Mouse (Mus musculus) CD4-positive, CD25-positive, alpha-beta regulatory T cell, adult 4 months (primary cell): Measurements from ENCODE around the gene Lrrc45. TPM values are rescaled to one million over a fixed set of nuclear protein-coding genes. Genes with fewer than 3 reads are reported as not detected.
A peak's percentile ranks its signal among the peaks of the same experiment; 100 is the strongest.

Experiments used
- ATAC-seq: one replicate; pipeline ENCODE4 v1.8.0; 2017
- polyA plus RNA-seq, 2 experiments: library from polyadenylated mRNA; unstranded; fragments of 100-300 nt; shearing (Covaris generic); gene quantifications; one replicate each; pipeline ENCODE4 v1.2.1; 2017

Lrrc45 gene
- polyA plus RNA-seq, 2 experiments from 2014 or later, result 26.8 to 34.4 TPM

DNA sequence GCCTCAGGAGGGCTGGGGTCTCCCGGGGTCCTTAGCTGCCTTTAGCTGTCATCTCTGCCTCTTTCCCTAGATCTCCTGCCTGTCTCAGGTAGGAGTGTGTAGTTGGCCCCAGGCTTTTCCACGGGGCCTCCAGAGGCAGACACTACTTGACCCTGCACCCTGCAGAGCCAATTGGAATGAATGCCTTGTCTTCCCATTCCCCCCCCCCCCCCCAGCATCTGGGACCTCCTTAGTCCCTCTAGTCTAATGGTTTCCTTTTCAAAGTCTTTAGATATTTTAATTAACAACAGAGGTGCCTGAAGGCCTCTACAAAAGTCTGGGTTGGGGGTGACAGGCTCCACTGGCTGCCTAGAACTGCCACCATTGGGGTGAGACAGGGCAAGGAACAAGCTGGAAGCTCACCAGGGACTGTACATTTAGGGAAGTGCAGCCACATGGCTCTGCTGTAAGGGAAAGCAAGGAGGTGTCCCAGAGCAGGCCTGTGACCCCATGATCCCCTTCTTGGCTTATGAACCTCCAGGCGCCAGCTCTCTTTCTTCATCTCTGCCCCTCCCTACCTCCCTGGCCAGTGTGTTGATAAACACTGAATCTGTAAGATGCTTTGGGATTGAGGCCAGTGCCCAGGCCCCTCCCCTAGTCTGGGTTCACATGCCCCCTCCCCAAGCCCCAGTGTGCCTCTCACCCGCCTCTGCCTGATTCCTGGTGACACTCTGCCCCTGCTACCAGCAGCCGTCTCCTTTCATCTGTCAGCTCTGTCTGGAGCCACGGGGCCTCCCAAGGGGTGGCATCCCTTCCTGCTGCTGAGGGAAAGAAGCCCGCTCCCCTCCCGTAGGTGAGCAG lies 9.0 kb upstream of the Lrrc45 start:
- ATAC-seq, result no peak

DNA sequence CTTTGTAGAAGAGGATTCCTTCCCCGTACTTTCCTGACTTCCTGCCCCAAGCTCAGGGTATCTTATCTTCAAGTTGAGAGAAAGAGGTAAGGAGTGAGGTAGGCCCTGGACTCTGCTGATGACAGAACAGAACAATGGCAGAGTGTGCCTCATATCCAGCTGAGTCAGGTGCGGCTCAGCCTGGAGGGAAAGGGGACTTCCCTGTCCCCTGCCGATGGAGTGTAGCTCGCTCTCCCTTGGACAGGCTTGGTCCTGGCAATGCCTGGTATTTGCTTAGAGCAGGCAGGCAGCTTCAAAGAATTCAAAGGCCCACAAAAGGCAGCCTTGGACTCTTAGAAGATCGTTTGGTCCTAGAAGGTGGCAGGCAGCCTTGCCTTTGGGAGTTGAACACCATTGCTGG lies 7.6 kb upstream of the Lrrc45 start:
- ATAC-seq, result no peak

DNA sequence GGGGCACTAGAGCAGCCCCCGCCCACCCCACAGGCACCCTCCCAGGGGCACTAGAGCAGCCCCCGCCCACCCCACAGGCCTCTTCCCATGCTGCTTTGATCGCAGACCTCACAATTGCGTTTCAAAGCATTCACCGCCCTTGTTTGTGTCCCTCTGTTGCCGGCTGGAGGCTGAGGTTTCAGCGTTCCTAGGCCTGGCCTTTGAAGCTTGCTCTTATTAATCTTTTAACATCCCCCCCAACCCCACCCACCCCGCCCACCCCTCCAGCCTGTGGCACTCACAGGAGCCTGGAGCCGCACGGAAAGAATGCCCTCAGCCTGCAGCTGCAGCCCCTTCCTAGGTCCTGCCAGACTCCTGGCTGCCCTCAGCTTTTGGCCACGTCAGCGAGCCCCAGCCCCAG lies 6.5 kb upstream of the Lrrc45 start:
- no peak for ATAC-seq

DNA sequence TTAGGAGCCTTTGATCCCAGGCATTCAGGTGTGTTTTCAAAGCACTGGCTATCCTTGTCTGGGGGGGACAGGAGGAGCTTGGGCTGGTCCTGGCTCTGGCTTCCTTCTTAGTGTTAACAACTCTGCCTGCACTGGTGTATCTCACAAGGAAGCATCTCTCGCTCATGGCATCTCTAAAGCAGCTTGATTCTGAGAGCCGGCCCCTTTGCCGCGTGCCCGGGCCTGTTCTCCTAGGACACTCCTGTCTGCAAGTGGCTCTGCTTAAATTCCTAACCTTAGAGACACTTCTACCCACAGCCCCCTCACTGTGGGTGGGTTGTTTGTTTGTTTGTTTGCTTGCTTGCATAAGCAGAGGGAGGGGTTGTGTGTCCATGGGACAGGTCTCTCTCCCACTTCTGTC lies 5.8 kb upstream of the Lrrc45 start:
- ATAC-seq, result no peak

DNA sequence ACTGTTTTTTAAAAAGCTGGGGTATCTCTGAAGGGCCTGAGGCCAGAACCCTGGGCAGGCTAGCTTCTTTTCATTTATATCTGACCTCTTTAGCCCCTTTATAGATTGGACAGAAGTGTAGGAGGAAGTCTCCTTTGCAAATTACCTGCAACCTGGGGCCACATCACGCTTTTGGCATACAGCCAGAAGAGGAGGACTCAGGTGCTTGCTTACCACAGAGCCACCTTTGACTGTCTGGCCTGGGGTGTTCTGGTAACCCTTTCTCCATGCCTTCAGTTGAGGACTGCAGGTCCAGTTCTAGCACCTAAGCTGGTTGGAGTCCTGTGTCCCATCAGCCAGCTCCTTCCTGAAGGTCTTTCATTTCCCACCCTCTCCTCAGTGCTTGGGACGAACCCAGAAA lies 4.2 kb upstream of the Lrrc45 start:
- ATAC-seq, result no peak

DNA sequence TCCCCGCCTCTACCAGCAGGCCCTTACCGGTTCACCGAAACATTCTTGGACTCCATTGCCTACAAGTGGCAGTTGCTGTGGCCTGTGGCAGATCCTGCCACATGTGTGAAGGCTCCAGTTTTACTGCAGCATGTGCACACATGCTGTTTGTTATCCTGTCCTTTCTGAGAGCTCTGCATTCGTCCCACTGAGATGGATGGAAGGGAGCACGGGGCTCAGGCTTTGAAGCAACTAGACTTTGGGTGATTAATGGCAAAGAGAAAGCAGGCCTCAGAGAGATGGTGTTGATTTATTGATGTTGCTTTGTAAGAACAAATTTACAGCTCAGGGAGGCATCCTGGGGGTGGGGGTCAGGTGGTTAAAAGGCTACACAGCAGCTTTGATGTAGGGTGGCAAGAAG lies 3.1 kb upstream of the Lrrc45 start:
- no peak for ATAC-seq

DNA sequence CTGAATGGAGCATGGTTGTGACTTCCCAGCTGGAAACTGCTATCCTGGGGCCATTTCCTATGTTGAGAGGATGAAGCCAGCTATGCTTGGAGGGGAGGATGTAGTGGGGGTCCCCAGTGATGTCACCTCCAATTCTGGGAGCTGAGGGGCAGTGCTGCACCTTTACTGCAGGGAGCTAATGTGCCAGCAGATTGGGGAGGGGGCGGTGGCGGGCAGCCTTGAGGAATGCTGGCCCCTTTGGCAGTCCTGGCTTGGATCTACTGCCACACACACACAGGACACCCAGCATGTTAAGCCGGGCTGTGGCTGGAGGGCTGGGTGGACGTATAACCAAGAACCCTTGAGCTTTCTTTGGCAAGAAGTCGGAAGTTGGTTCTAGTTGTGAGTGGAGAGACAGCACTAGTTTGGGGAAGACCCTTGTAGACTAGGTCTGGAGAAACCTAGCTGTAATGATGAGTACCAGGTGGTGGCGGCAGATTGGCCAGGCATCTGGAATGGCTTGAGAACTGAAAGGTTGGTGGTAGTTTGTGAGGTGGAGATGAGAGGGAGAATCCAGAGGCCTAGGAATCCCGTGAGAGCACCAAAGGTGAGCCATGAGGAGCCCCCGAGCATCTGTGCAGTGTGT lies 1.6 kb upstream of the Lrrc45 start:
- ATAC-seq, result no peak

DNA sequence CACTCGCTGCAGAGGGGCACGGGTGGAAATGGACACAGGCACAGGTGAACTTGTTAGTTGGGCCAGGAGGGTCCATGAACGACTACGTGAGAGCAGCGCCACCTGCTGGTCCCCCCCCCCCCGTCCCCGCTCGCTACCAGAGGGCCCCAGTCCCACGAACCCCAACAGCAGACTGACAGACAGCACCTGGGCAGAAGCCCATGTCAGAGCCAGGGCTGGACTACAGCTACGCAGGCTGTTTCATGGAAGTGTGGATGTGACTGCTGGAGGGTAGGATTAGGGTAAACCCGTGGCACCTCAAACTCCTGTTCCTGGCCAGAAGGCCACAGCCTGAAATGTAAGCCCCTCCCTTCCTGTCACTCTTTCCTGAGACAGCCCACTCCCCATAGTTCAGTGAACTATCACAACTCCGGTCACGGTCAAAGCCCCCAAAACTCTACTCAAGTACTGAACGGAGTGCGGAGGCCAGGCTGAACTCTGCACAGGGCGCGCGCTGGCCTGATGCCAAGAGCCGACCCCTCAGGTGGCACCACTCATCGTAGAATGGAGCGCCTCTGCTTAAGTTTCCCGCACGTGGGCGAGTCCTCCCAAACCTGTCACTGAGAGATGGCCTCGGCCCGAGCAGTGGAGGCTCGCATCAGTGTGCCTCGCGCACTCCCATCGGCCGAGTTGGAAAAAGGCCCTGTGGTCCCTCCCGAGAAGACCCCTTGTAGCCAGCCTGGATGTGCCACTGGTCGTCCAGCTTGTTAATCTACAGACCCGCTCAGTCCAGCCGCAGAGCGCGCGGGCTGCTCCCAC lies 755 bp upstream of the Lrrc45 start:
- peak; percentile 10 for ATAC-seq

DNA sequence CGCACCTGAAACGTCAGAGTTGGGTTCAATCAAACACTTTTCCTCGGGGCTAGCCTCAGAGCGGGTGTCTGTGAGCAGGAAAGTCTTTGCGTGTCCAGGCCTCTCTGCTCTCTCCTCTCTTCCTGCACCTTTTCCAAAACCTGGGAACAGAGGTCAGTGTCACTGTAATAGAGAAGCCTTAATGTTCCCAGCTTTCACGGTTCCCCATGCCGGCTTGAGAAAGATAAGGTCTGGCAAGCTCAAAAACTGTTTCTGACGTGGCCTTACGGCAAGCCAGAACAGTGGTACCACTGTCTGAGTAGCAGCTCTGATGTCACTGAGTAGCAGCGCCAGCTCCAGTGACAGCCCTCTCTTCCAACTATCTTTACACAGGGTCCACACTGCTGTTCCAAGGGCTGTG lies 821 bp downstream of the Lrrc45 start:
- no peak for ATAC-seq

DNA sequence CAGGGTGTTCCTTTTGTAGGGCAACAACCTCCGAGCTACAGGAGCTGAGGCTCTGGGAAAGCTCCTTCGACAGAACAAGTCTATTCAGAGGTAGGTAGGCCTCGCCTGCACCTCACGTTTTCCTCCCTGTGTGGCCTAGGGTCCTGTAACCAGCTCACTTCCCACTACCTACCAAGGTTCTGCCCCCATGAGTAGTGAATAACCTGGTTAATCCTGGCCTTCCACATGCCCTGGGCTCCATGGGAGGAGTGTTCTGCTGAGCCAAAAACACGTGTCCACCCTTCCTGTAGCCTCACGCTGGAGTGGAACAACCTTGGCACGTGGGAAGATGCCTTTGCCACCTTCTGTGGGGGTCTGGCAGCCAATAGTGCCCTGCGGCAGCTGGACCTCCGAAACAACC lies 1.4 kb downstream of the Lrrc45 start:
- no peak for ATAC-seq

DNA sequence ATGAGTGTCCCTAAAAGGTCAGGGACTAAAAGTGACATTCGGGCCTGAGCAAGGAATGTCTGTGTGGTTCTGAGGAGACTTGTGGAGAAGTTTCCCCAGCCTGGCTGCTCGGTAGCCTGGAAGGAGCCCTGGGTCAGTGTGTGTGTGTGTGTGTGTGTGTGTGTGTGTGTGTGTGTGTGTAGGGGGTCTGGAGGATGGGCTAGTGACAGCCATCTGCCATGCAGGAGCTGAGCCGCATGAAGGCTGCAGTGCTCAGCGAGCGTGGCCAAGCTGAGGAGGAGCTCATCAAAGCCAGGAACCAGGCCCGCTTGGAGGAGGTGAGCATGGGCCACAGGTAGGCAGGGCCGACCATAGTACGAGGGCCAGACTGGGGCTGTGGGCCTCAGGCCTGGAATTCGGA lies 5.5 kb downstream of the Lrrc45 start:
- no peak for ATAC-seq

DNA sequence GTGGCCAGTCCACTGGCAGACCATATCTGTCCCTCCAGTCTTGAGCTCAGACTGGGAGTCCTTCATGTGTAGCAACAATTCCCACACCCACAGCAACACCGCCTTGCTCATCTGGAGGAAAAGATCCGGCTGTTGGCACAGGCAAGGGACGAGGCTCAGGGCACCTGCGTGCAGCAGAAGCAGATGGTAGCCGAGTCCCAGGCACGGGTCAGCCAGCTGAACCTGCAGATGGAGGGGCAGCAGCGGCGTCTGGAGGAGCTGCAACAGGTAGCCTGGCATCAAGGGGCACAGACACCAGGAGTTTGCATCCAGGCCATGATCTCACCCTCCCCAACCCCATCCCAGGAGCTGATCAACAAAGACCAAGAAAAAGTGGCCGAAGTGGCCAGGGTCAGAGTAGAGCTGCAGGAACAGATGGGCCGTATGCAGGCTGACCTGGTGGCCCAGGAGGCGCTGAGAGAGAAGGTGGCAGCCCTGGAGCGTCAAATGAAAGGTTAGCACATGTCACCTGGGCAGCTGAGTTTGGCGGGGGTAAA lies 6.2 kb downstream of the Lrrc45 start:
- ATAC-seq, result no peak

DNA sequence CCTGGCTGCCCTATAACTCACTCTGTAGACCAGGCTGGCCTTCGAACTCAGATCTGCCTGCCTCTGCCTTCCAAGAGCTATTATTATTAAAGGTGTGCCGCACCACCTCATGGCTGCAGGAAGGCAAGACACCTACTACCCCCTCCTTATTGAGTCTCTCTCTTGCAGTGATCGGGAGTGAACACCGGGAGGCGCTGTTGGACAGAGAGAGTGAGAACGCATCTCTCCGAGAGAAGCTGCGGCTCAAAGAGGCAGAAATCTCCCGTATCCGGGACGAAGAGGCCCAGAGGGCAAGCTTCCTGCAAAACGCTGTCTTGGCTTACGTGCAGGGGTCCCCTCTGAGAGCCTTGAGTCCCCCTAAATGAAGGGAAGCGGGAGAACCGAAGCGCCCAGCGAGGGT lies 6.7 kb downstream of the Lrrc45 start:
- ATAC-seq, result peak; percentile 91

DNA sequence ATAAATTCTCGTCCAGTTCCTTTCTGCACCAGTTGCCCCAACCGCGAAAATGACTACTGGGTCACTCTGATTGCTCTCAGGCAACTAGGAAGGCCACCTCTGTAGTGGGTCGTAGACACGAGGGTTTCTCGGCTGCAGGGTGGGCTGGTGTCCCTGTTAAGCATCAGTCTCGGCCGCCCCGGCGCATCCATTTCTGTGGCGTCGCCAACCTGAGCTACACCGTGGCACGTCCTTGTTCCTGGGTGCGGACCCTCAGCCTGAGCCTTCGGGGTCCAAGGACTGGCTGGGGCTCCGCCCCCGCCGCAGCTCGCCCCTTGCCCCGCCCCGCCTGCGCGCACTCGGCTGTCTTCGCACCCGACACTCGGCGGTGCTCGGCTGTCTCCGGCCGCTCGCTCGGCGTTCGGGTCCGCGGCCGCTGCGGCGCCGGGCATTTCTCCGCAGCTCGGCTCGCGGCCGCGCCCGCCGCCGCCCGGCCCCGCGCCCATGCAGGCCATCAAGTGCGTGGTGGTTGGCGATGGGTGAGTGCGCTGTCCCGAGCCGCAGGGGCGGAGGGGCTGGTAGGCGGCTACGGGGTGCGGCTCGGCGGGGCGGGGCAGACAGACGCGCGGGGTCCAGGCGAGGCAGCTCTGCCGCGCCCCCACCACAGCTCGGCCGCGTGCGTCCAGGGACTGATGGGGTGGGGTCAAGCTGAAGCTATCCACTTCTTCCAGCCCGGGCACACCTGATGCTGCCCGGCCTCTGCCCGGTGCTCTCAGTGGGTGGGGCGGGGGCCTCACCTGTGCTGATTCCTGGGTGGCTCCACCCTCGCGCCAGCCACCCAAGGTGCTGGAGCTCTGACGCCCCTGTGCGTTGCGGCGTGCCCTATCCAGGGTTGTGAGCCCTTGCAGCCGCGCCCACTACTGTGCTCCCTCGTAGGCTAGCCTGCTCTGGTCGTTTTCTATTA lies 7.7 kb downstream of the Lrrc45 start, which contains the start of gene Rac3:
Gene Rac3, plus strand, starts transcription at position 347 of the 943 bp plus-strand sequence.
- ATAC-seq, result peak; percentile 46

DNA sequence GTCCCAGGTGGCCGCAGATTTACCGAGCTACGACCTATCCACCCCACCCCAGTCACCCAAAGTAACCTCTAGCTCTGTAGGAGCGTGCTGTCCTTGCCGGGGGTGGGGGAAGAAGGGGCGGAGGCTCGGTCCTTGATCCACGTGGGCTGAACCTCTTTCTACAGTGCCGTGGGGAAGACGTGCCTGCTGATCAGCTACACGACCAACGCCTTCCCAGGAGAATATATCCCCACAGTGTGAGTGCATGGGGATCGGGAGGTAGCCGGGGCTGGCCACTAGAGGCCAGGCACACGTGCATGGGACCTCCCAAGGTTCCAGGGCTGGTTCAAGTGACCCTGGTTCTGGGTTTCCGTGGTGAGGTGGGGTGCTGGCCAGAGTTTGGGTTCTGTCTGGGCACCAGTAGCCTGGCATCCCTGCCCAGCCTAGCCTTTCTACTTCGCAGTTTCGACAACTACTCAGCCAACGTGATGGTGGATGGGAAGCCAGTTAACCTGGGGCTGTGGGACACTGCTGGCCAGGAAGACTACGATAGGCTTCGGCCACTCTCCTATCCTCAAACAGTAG lies 8.4 kb downstream of the Lrrc45 start:
- ATAC-seq, result no peak

DNA sequence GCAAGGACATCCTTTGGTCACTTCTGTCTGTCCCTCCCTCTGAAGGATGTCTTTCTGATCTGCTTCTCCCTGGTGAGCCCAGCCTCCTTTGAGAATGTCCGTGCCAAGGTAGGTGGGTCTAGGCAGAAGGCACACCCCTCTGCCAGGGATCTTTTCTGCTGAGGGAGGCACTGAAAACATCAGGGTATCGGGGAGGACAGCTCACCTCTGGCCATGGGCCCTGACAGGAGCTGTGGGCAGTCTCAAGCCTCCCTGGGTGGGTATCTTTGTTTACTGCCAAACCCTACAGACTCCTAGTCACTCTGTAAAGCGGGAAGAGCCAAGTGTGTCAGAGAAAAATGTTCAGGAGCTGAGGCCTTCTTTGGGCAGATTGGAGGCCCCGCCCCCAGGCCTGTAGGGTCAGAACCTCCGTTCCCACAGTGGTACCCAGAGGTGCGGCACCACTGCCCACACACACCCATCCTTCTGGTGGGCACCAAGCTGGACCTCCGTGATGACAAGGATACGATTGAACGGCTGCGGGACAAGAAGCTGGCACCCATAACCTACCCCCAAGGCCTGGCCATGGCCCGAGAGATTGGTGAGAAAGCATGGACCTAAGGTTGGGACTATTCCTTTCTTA lies 9.1 kb downstream of the Lrrc45 start:
- no peak for ATAC-seq

DNA sequence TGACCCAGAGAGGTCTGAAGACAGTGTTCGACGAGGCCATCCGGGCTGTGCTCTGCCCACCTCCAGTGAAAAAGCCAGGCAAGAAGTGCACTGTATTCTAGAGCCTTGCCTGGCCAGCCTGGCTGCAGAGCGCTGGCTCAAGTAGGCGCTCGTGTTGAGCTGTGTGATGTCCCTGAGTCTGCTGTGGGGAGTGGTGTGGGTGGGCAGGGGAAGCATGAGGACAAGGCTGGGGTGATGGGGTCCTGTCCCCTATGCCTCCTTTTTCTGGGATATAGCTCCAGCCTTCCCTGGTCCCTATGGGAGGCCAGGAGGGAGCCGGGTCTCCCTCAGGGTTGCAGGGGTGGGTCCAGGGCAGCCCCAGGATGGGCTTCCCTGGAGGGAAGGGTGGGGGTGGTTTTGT lies 9.8 kb downstream of the Lrrc45 start:
- no peak for ATAC-seq

DNA sequence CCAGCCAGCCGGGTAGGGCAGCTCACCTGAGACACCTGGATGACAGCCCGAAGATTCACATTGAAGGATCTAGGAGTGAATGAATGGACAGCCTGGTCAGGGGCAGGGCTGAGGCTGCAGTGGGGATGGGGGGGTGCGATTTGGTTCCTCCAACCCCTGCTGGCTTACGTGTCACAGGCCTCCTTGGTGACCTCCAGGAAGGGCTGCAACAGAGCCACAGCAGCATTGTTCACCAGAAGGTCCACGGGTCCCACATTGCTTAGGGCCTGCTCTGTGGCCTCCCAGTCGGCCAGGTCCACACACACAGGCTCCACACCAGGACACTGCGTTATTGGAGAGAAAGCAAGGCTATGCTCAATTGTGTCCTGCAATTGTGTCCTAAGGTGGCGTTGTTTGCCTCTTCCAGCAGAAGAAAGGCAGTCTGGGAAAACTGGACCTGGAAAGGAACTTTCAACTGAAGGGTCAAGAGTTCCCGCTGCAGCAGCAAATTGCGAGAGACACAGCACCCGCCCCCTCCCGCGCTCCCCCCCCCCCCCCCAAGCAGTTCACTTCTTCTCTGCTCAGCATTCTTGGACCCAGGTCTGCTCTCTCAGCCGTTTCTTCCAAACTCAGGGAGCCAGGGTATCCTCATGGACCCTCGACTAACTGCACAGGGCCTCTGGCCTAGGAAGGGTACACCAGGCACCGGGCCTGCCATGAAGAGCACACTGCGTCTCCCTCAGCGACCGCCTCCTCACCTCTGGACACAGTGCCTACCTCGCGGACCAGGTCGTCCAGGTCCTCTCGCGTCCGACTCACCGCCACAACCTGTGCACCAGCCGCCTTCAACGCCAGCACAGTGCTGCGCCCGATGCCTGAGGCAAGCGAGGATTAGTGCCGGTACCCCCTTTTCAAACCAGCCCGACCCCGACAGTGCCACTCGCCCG lies 12.8 kb downstream of the Lrrc45 start:
- peak; percentile 46 for ATAC-seq

DNA sequence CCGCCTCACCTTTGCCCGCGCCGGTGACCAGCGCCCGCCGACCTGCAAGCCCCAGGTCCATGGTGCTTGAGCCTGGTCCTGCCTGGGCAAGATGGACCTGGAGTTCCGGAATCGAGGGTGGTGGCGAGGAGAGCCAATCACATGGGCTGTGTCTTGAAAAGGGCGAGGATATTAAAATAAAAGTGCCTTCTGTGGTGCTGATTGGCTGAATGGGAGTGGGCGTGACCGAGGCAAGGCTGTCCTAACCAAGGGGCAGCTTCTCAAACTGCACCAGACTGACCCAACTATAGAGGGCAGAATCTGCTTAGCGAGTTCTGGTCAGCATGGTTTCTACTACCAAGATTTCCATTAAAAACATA lies 13.4 kb downstream of the Lrrc45 start, which contains the start of gene Dcxr:
Gene Dcxr, minus strand, starts transcription at position 113 of the 359 bp plus-strand sequence.
- peak; percentile 93 for ATAC-seq

DNA sequence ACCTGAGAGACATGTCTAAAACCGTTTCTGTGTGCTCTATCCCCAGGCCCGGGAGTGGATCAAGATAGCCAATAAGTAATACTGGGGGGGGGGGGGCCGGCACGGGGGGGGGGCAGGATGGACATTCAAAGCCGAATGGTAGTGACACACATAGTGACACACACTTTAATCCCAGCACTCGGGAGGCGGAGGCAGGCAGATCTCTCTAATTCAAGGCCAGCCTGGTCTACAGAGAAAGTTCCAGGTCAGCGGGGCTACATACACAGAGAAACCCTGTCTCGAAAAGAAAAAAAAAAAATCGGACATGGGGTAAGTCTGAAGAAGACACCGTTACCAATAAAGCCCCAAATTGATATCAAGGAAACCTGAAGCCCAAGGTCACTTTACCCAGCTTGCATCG lies 13.8 kb downstream of the Lrrc45 start:
- ATAC-seq, result no peak
